Mouse (Mus musculus): ENCODE data around the gene Lrfn3. TPM values are rescaled to one million over a fixed set of nuclear protein-coding genes. Genes with fewer than 3 reads are reported as not detected.

Gene Lrfn3
- polyA plus RNA-seq, 1 experiment from 2014 or later, result 15.7 TPM

DNA sequence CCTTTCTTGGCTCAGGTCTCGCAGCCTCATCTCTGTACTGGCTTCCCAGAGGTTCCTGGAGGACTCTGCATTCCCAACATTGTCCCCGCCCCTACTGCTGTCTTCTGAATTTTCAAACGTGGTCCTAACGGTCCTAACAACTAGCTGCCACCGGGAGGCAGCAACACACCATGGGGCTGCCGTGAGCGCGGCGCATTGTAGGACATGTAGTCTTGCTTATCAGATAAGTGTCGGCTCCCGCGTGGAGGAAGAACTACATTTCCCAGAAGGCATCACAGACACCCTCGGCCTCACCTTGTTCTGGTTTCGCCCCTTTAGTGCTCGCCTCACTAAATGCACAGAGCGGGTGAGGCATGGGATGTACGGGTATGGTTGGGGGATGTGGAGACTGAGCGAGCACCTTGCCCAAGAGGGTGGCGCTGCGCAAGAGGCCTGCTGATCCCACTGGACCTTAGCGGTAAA, 11.0 kb upstream of the Lrfn3 start:
- Histone ChIP-seq H3K9me3 (replicated peaks) (no peaks in the 10 kb centered on the region), H3K36me3 (no peaks in the 10 kb centered on the region), H3K9ac (replicated peaks) (peak overlapping the region; percentile 63), H3K27me3 (replicated peaks) (no peaks in the 10 kb centered on the region), H3K4me1 (peaks cover 4% of the 10 kb centered on the region; the same call in 1 of the 2 replicates), H3K27ac (replicated peaks) (peak overlapping the region; percentile 89), H3K4me2 (peak overlapping the region; percentile 64), H3K4me3 (replicated peaks) (peak overlapping the region; percentile 47)
- WGBS, result 1% methylated on average over 21 of the region's 21 CpGs
- ATAC-seq (ENCODE audit: low FRiP score), result peak; percentile 99

GRCm38 (mm10) chr7:30367466-30367865, 4.9 kb upstream of the Lrfn3 start:
- H3K36me3 ChIP-seq, result no peaks in the 10 kb centered on the region
- no peak overlapping the region for H3K4me2 ChIP-seq
- no peak overlapping the region for H3K27ac ChIP-seq (replicated peaks)
- ATAC-seq (ENCODE audit: low FRiP score), result no peak
- 71% methylated on average over 2 of the region's 2 CpGs for WGBS
- H3K4me3 ChIP-seq (replicated peaks), result no peak overlapping the region
- 0 out of 2 replicates have a peak, but pooled peaks cover 3% of the 10 kb centered on the region for H3K27me3 ChIP-seq (replicated peaks)
- H3K9me3 ChIP-seq (replicated peaks), result no peaks in the 10 kb centered on the region
- H3K4me1 ChIP-seq, result peaks cover 20% of the 10 kb centered on the region
- H3K9ac ChIP-seq (replicated peaks), result no peak overlapping the region

DNA sequence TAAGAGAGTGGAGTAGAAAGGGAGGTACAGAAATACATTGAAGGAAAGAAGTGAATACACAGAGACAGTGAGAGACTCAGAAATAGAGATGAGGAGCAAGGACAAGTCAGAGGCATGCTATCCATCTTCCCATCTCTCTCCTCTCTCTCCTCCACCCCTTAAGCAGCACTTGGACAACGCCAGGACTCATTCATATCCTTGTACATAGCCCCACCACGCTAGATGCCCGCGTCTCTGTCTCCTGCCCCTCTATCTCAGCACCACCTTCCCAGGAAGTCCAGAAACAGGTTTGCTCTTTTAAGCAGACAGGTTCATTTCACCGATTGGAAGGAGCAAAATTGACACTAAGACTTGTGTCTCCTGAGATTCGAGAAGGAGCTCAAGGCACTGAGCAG, 769 bp upstream of the Lrfn3 start:
- Histone ChIP-seq H3K9ac (replicated peaks) (peak overlapping the region; percentile 79), H3K4me3 (replicated peaks) (peak overlapping the region; percentile 67), H3K9me3 (replicated peaks) (no peaks in the 10 kb centered on the region), H3K27me3 (replicated peaks) (0 out of 2 replicates have a peak, but pooled peaks cover 3% of the 10 kb centered on the region), H3K4me1 (peaks cover 60% of the 10 kb centered on the region), H3K27ac (replicated peaks) (peak overlapping the region; percentile 34; the same call in 1 of the 2 replicates), H3K36me3 (peaks cover 3% of the 10 kb centered on the region; the same call in 1 of the 2 replicates), H3K4me2 (peak overlapping the region; percentile 82)
- WGBS, result 67% methylated on average over 6 of the region's 6 CpGs
- peak; percentile 42; the same call in 1 of the 2 replicates for ATAC-seq (ENCODE audit: low FRiP score)

GRCm38 (mm10) chr7:30360028-30360427, 2.5 kb downstream of the Lrfn3 start:
- no peaks in the 10 kb centered on the region for H3K9me3 ChIP-seq (replicated peaks)
- no peaks in the 10 kb centered on the region for H3K27me3 ChIP-seq (replicated peaks)
- peaks cover 72% of the 10 kb centered on the region for H3K4me1 ChIP-seq
- peak overlapping the region; percentile 25; the same call in 1 of the 2 replicates for H3K4me3 ChIP-seq (replicated peaks)
- ATAC-seq (ENCODE audit: low FRiP score), result no peak
- WGBS, result 86% methylated on average over 17 of the region's 17 CpGs
- no peak overlapping the region for H3K27ac ChIP-seq (replicated peaks)
- H3K36me3 ChIP-seq, result peaks cover 25% of the 10 kb centered on the region
- H3K9ac ChIP-seq (replicated peaks), result no peak overlapping the region
- H3K4me2 ChIP-seq, result peak overlapping the region; percentile 82

- 52% methylated on average over 31 of the region's 31 CpGs for WGBS
- peak overlapping the region; percentile 34; the same call in 1 of the 2 replicates for H3K9ac ChIP-seq (replicated peaks)
- H3K27me3 ChIP-seq (replicated peaks), result no peaks in the 10 kb centered on the region
- H3K9me3 ChIP-seq (replicated peaks), result no peaks in the 10 kb centered on the region
- H3K36me3 ChIP-seq, result peaks cover 31% of the 10 kb centered on the region
- H3K27ac ChIP-seq (replicated peaks), result no peak overlapping the region
- peak overlapping the region; percentile 25 for H3K4me3 ChIP-seq (replicated peaks)
- ATAC-seq (ENCODE audit: low FRiP score), result no peak
- H3K4me2 ChIP-seq, result peak overlapping the region; percentile 82
- peaks cover 72% of the 10 kb centered on the region for H3K4me1 ChIP-seq
Observed at GRCm38 (mm10) chr7:30359276-30359865, 3.2 kb downstream of the Lrfn3 start.

- Histone ChIP-seq H3K4me2 (peak overlapping the region; percentile 82), H3K9me3 (replicated peaks) (no peaks in the 10 kb centered on the region), H3K27ac (replicated peaks) (no peak overlapping the region), H3K9ac (replicated peaks) (peak overlapping the region; percentile 34; the same call in 1 of the 2 replicates), H3K4me3 (replicated peaks) (peak overlapping the region; percentile 25), H3K27me3 (replicated peaks) (no peaks in the 10 kb centered on the region), H3K36me3 (peaks cover 32% of the 10 kb centered on the region), H3K4me1 (peaks cover 71% of the 10 kb centered on the region)
- 38% methylated on average over 7 of the region's 7 CpGs for WGBS
- ATAC-seq (ENCODE audit: low FRiP score), result no peak
Observed at GRCm38 (mm10) chr7:30358378-30359186, 4.0 kb downstream of the Lrfn3 start.

DNA sequence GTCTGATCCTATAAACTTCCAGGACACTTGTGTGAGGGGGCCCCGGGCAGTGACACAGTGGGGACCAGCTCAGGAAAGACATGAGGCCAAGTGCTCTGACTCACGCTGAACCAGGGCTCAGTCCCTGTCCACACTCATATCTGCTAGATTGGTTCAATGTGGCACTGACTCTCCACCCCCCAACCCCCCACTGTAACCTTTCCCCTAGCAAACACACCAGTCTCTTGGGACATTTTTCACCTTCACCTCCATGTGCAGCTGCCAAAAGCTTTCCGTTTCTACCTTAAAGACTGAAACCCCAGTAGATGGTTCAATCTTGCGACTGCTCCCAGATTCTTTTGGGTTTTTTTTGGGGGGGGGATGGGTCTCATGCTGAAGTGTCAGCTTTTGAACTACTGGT, 8.5 kb downstream of the Lrfn3 start:
- H3K27me3 ChIP-seq (replicated peaks), result peaks cover 6% of the 10 kb centered on the region; the same call in 1 of the 2 replicates
- H3K9ac ChIP-seq (replicated peaks), result no peak overlapping the region
- H3K4me2 ChIP-seq, result no peak overlapping the region
- no peak for ATAC-seq (ENCODE audit: low FRiP score)
- peaks cover 29% of the 10 kb centered on the region for H3K36me3 ChIP-seq
- no peak overlapping the region for H3K27ac ChIP-seq (replicated peaks)
- H3K4me3 ChIP-seq (replicated peaks), result no peak overlapping the region
- no peaks in the 10 kb centered on the region for H3K9me3 ChIP-seq (replicated peaks)
- peaks cover 31% of the 10 kb centered on the region for H3K4me1 ChIP-seq
- WGBS, result 79% methylated on average over 4 of the region's 4 CpGs

DNA sequence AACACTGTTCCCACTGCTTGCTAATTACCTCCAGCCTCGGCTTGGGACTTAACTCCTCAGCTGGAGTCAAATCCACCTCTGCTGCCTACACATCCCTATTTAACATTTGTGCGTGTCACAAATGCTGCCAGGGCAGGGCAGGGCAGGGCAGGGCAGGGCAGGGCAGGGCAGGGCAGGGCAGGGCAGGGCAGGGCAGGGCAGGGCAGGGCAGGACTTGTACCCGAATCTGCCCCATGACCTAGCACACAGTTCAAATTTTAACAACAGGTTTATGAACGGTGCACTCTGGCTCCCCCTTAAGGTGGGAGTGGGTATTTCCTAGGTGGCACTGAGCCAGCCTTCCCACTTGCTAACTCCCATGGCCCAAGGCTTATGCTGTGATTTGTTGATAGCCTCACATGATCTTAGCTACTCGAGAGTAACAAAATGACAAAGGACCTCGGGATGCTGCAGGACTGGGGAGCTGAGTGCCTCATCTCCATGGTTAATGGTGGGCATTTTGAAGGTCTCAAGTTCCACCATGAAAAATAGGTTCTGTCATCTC, 9.2 kb downstream of the Lrfn3 start:
- whole genome bisulfite sequencing, result 21% methylated on average over 6 of the region's 6 CpGs
- Histone ChIP-seq H3K9ac (replicated peaks) (no peak overlapping the region), H3K4me2 (no peak overlapping the region), H3K27me3 (replicated peaks) (peaks cover 6% of the 10 kb centered on the region; the same call in 1 of the 2 replicates), H3K36me3 (peaks cover 29% of the 10 kb centered on the region), H3K4me3 (replicated peaks) (no peak overlapping the region), H3K4me1 (peaks cover 24% of the 10 kb centered on the region), H3K27ac (replicated peaks) (no peak overlapping the region), H3K9me3 (replicated peaks) (no peaks in the 10 kb centered on the region)
- peak; percentile 26; the same call in 1 of the 2 replicates for ATAC-seq (ENCODE audit: low FRiP score)

DNA sequence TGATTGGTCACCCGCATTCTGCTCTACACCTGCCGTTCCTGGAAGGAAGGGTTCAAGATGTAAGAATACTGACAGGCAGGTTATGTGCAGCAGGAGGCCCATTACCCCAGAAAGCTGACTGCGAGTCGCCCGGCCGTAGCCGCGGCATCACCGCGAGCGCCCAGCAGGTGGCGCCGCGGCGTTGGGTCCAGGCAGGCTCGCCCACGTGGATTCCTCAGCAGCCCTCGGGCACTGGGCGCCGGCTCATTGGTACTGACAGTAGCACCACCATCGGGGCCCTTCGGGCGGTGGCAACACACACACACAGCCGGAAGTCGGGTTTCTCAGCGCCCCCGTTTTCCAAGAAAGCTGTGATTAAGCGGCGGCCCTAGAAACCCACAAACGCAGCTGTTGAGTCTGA, 14.7 kb downstream of the Lrfn3 start:
- H3K4me2 ChIP-seq, result peak overlapping the region; percentile 53
- H3K4me3 ChIP-seq (replicated peaks), result peak overlapping the region; percentile 19; the same call in 1 of the 2 replicates
- peaks cover 16% of the 10 kb centered on the region for H3K27me3 ChIP-seq (replicated peaks)
- ATAC-seq (ENCODE audit: low FRiP score), result peak; percentile 71
- no peak overlapping the region for H3K9ac ChIP-seq (replicated peaks)
- no peaks in the 10 kb centered on the region for H3K36me3 ChIP-seq
- no peak overlapping the region for H3K27ac ChIP-seq (replicated peaks)
- no peaks in the 10 kb centered on the region for H3K9me3 ChIP-seq (replicated peaks)
- under 1% methylated on average over 30 of the region's 30 CpGs for WGBS
- peaks cover 17% of the 10 kb centered on the region for H3K4me1 ChIP-seq

GRCm38 (mm10) chr7:30346635-30347379, 15.8 kb downstream of the Lrfn3 start:
- Histone ChIP-seq H3K36me3 (no peaks in the 10 kb centered on the region), H3K9me3 (replicated peaks) (no peaks in the 10 kb centered on the region), H3K27me3 (replicated peaks) (peaks cover 20% of the 10 kb centered on the region), H3K4me1 (peaks cover 17% of the 10 kb centered on the region), H3K9ac (replicated peaks) (no peak overlapping the region), H3K4me3 (replicated peaks) (no peak overlapping the region), H3K27ac (replicated peaks) (no peak overlapping the region), H3K4me2 (no peak overlapping the region)
- 28% methylated on average over 21 of the region's 21 CpGs for WGBS
- ATAC-seq (ENCODE audit: low FRiP score), result no peak

Data from neural tube, embryonic 15.5 days (tissue).